Mouse (Mus musculus) C2C12 (cell line): ENCODE measurements around the gene Pcmtd2.

ENCODE experiments used
- CEBPB ChIP-seq: IDR thresholded peaks from one replicate; pipeline ENCODE4 v1.6.1; 2011; ENCODE audit warnings: low read depth, mild to moderate bottlenecking, control low read depth, moderate library complexity
- CTCF ChIP-seq: IDR thresholded peaks from one replicate; pipeline ENCODE4 v1.5.1; 2011; ENCODE audit not compliant: control insufficient read depth, insufficient read depth, insufficient read length
- MAX ChIP-seq: IDR thresholded peaks from one replicate; pipeline ENCODE4 v1.6.1; 2011; ENCODE audit warnings: mild to moderate bottlenecking, control low read depth
- MYOD1 ChIP-seq: IDR thresholded peaks from one replicate; pipeline ENCODE4 v1.6.1; 2011; ENCODE audit warnings: low read depth; ENCODE audit not compliant: control insufficient read depth, insufficient read length
- MYOG ChIP-seq: IDR thresholded peaks from one replicate; pipeline ENCODE4 v1.6.1; 2011; ENCODE audit not compliant: control insufficient read depth, insufficient read length; ENCODE audit errors: extremely low read depth
- USF1 ChIP-seq: IDR thresholded peaks from one replicate; pipeline ENCODE4 v1.6.1; 2011; ENCODE audit warnings: low read depth, mild to moderate bottlenecking, control low read depth, moderate library complexity

DNA sequence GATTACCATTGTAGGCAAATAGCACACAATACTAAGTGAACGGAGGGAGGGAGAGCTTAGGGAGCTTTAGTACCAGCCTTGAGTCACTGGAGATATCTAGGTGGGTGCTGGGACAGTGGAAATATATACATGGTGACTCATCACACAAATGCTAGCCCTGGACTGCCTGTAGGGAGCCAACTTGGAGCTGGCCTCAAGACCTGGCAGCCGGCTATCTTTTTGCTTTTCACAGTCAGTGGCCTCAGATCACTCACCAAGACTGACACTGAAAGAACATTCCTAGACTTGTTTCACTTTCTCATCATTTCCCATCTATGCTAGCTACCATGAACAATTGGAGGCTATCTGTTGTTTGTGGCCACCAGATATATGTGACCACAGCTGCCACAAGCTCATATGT lies 4.9 kb upstream of the Pcmtd2 start:
- no peak for TF ChIP-seq CTCF
- TF ChIP-seq USF1: no peak
- no peak for TF ChIP-seq CEBPB
- no peak for TF ChIP-seq MAX
- TF ChIP-seq MYOG: no peak
- no peak for TF ChIP-seq MYOD1
